In the genomic region with DNA sequence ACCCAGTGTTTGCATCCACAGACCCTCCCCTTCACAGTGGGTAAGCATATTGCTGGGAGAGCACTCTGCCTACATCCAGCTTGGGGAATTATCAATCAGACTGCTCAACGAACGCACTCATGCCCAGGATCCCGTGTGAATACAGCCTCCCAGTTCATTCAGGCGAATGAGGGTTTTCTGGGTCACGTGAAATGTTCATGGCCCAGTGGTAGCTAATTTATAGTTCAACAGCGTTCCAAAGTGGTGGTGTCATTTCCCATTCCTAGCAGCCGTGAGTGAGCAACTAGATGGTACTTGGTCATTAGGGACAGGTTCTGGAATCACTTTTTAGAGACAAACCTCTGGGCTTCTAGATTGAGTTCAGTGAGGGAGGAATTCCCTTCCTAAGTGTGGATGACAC, we compare ENCODE assay signal across 24 mouse cellular contexts.
"Had no signal": no experiment of that assay in that cellular context is flagged by ENCODE, and none has a peak within 500 bp of the region (broad histone marks: within the 10 kb centered on the region; RNA-seq: fewer than 3 reads in every experiment).

No protein-coding gene starts in this region.

- H3K27ac ChIP-seq: gastrocnemius, adult 2 months; heart, embryonic 13.5 days; heart, embryonic 15.5 days; hindbrain, embryonic 13.5 days; hindbrain, embryonic 15.5 days; hindbrain, postnatal 0 days; kidney, postnatal 0 days; left cerebral cortex, adult 2 months; limb, embryonic 10.5 days; limb, embryonic 12.5 days; liver, embryonic 12.5 days; liver, embryonic 14.5 days had no signal

- H3K9me3 ChIP-seq: heart, embryonic 13.5 days; heart, embryonic 15.5 days; hindbrain, embryonic 13.5 days; hindbrain, embryonic 15.5 days; limb, embryonic 10.5 days; limb, embryonic 12.5 days; liver, embryonic 12.5 days had no signal

- H3K4me1 ChIP-seq: heart, embryonic 13.5 days; heart, embryonic 15.5 days; hindbrain, embryonic 13.5 days; hindbrain, embryonic 15.5 days; limb, embryonic 10.5 days; liver, embryonic 12.5 days had no signal

- H3K27me3 ChIP-seq: heart, embryonic 13.5 days; heart, embryonic 15.5 days; hindbrain, embryonic 13.5 days; hindbrain, embryonic 15.5 days; limb, embryonic 12.5 days; liver, embryonic 12.5 days had no signal

- H3K36me3 ChIP-seq: heart, embryonic 13.5 days; heart, embryonic 15.5 days; hindbrain, embryonic 13.5 days; hindbrain, embryonic 15.5 days; limb, embryonic 10.5 days; limb, embryonic 12.5 days; liver, embryonic 12.5 days had no signal

- ATAC-seq: hindbrain, postnatal 0 days; intestine, embryonic 16.5 days; liver, embryonic 12.5 days had no signal

- H3K4me3 ChIP-seq: gastrocnemius, adult 2 months; heart, embryonic 13.5 days; heart, embryonic 15.5 days; hindbrain, embryonic 13.5 days; hindbrain, embryonic 15.5 days; left cerebral cortex, adult 2 months; limb, embryonic 10.5 days; limb, embryonic 12.5 days; liver, embryonic 12.5 days had no signal

- H3K4me2 ChIP-seq: heart, embryonic 11.5 days; heart, embryonic 13.5 days; heart, embryonic 15.5 days; hindbrain, embryonic 13.5 days; hindbrain, embryonic 15.5 days; limb, embryonic 12.5 days; liver, embryonic 12.5 days had no signal

- H3K9ac ChIP-seq: heart, embryonic 13.5 days; heart, embryonic 15.5 days; hindbrain, embryonic 13.5 days; hindbrain, embryonic 15.5 days; limb, embryonic 12.5 days; liver, embryonic 12.5 days; liver, embryonic 14.5 days had no signal

- DNase-seq: gastrocnemius, adult 2 months; gastrocnemius, postnatal 10 days; gastrocnemius, postnatal 25 days; heart, adult 18-20 months; heart, postnatal 14 days; heart, postnatal 36 days; kidney, adult 11 months; kidney, adult 2 months; kidney, adult 9 months; kidney, postnatal 14 days; liver had no signal
